Mouse (Mus musculus): ENCODE measurements around the gene Cacna1s. TPM values are rescaled to one million over a fixed set of nuclear protein-coding genes. Genes with fewer than 3 reads are reported as not detected.

Gene Cacna1s
- polyA plus RNA-seq, 1 experiment, result 0.23 TPM

DNA sequence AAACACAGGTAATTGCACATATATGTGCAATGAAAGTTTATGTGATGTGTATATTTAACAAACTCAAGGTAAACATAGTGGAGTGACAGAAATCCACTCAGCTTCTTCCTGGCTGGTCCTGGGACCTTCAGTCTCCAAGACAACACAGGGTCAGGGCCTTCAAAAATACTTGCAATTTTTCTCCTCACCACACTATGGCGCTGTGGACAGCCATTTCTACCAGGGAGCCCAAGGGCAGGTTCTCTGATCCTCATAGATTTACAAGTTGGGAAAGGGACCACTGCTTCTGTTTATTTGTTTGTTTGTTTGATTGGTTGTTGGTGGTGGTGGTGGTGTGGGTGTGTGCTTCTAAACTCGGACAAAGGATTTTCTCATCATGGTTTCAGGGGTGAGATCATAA, 5.1 kb upstream of the Cacna1s start:
- no peaks in the 10 kb centered on the region for H3K79me3 ChIP-seq (ENCODE audit: low read depth)
- H3K36me3 ChIP-seq (ENCODE audit: control insufficient read depth, insufficient read depth), result no peaks in the 10 kb centered on the region
- H3K27me3 ChIP-seq (ENCODE audit: control insufficient read depth, insufficient read depth, insufficient read length), result no peaks in the 10 kb centered on the region
- peak; percentile 31 for TF ChIP-seq CTCF (IDR thresholded peaks at IDR 0.05; ENCODE audit: control insufficient read depth, insufficient read depth, insufficient read length)
- TF ChIP-seq USF1 (IDR thresholded peaks at IDR 0.05; ENCODE audit: low read depth), result no peak
- no peak overlapping the region for H3ac ChIP-seq (ENCODE audit: control insufficient read depth, insufficient read length, low read depth)
- H3K4me3 ChIP-seq (ENCODE audit: insufficient read depth, poor library complexity, severe bottlenecking), result no peak overlapping the region
- no peaks in the 10 kb centered on the region for H3K79me2 ChIP-seq (ENCODE audit: control insufficient read depth, insufficient read depth)

DNA sequence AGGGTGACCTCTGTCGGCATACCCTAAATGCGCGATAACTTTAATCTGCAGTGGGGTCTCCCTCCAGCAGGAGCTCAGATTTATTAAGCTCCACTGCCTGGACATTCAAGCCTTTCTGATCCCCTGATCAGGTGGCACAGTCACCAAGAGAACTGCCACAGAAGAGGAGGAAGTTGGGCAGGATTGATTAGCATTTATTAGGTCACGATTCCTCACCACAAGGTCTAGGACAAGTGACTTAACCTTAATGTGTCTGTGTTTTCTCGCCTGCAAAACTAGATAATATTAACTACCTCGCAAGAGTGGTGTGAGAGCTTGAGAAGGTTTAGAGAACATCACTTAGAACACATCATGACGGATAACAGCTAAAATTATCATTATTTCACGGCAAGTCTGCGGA, 4.7 kb upstream of the Cacna1s start:
- TF ChIP-seq CTCF (IDR thresholded peaks at IDR 0.05; ENCODE audit: control insufficient read depth, insufficient read depth, insufficient read length), result no peak
- TF ChIP-seq FOSL1 (IDR thresholded peaks at IDR 0.05; ENCODE audit: insufficient read depth, low read length, poor library complexity, severe bottlenecking), result no peak
- TF ChIP-seq USF1 (IDR thresholded peaks at IDR 0.05; ENCODE audit: low read depth), result no peak
- no peaks in the 10 kb centered on the region for H3K36me3 ChIP-seq (ENCODE audit: control insufficient read depth, insufficient read depth)
- H3ac ChIP-seq (ENCODE audit: control insufficient read depth, insufficient read length, low read depth), result no peak overlapping the region
- no peaks in the 10 kb centered on the region for H3K79me2 ChIP-seq (ENCODE audit: control insufficient read depth, insufficient read depth)
- H3K79me3 ChIP-seq (ENCODE audit: low read depth), result no peaks in the 10 kb centered on the region
- H3K4me3 ChIP-seq (ENCODE audit: insufficient read depth, poor library complexity, severe bottlenecking), result no peak overlapping the region
- H3K27me3 ChIP-seq (ENCODE audit: control insufficient read depth, insufficient read depth, insufficient read length), result no peaks in the 10 kb centered on the region

DNA sequence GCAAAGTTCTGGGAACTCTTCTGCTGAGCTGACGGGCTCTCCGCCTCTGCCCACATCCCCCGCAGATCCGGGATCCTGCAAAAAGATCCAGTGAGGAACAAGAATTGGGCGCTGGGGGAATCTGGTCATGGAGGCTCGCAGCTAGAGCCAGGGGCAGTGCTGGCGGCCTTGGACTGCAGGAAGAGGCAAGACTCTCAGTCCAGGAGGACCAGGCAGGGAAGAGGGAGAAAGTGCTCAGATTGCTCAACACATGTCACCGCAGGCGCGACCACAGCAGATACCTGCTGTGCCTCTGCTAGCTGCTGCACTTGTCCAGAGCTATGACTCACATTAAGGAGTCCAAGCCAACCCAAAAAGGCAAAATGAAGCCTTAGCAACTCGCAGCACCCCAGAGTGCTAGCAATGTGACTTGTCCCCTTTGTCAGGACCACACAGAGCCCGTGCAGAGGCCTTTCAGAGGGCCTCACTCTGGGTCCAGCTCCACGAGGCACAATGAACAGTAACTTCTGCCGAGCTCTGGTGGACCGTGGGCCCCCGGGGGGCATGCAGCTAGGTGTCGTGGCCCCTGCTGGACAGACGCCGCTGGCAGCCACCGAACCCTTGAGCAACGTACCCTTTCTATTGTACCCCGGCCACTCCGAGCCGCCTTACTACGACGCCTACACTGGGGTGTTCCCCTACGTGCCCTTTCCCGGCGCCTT, 2.1 kb upstream of the Cacna1s start, which contains the start of gene Ascl5:
Ascl5 (plus strand) TSS at position 493 of the 701 bp plus-strand sequence.
- Histone ChIP-seq H3K79me2 (ENCODE audit: control insufficient read depth, insufficient read depth) (no peaks in the 10 kb centered on the region), H3K79me3 (ENCODE audit: low read depth) (no peaks in the 10 kb centered on the region), H3K27me3 (ENCODE audit: control insufficient read depth, insufficient read depth, insufficient read length) (no peaks in the 10 kb centered on the region), H3K36me3 (ENCODE audit: control insufficient read depth, insufficient read depth) (no peaks in the 10 kb centered on the region), H3K4me3 (ENCODE audit: insufficient read depth, poor library complexity, severe bottlenecking) (no peak within 1 kb of the TSS), H3ac (ENCODE audit: control insufficient read depth, insufficient read length, low read depth) (no peak within 1 kb of the TSS)
- TF ChIP-seq CEBPB (IDR thresholded peaks at IDR 0.05; ENCODE audit: low read depth) (peak; percentile 90), FOSL1 (IDR thresholded peaks at IDR 0.05; ENCODE audit: insufficient read depth, low read length, poor library complexity, severe bottlenecking) (no peak), CTCF (IDR thresholded peaks at IDR 0.05; ENCODE audit: control insufficient read depth, insufficient read depth, insufficient read length) (no peak), USF1 (IDR thresholded peaks at IDR 0.05; ENCODE audit: low read depth) (no peak), MYOG (IDR thresholded peaks at IDR 0.05; ENCODE audit: control insufficient read depth, extremely low read depth, insufficient read length) (no peak), MAX (IDR thresholded peaks at IDR 0.05) (peak; percentile 16), MYOD1 (IDR thresholded peaks at IDR 0.05; ENCODE audit: control insufficient read depth, insufficient read length, low read depth) (peak; percentile 60)

GRCm38 (mm10) chr1:136051013-136051315, 1.6 kb upstream of the Cacna1s start:
- no peak for TF ChIP-seq MAX (IDR thresholded peaks at IDR 0.05)
- no peak for TF ChIP-seq CTCF (IDR thresholded peaks at IDR 0.05; ENCODE audit: control insufficient read depth, insufficient read depth, insufficient read length)
- TF ChIP-seq USF1 (IDR thresholded peaks at IDR 0.05; ENCODE audit: low read depth), result no peak
- TF ChIP-seq FOSL1 (IDR thresholded peaks at IDR 0.05; ENCODE audit: insufficient read depth, low read length, poor library complexity, severe bottlenecking), result no peak
- TF ChIP-seq MYOD1 (IDR thresholded peaks at IDR 0.05; ENCODE audit: control insufficient read depth, insufficient read length, low read depth), result no peak
- no peak for TF ChIP-seq CEBPB (IDR thresholded peaks at IDR 0.05; ENCODE audit: low read depth)
- no peak for TF ChIP-seq MYOG (IDR thresholded peaks at IDR 0.05; ENCODE audit: control insufficient read depth, extremely low read depth, insufficient read length)
- Histone ChIP-seq H3K4me3 (ENCODE audit: insufficient read depth, poor library complexity, severe bottlenecking) (no peak overlapping the region), H3K27me3 (ENCODE audit: control insufficient read depth, insufficient read depth, insufficient read length) (no peaks in the 10 kb centered on the region), H3K36me3 (ENCODE audit: control insufficient read depth, insufficient read depth) (no peaks in the 10 kb centered on the region), H3K79me2 (ENCODE audit: control insufficient read depth, insufficient read depth) (no peaks in the 10 kb centered on the region), H3ac (ENCODE audit: control insufficient read depth, insufficient read length, low read depth) (no peak overlapping the region), H3K79me3 (ENCODE audit: low read depth) (no peaks in the 10 kb centered on the region)

DNA sequence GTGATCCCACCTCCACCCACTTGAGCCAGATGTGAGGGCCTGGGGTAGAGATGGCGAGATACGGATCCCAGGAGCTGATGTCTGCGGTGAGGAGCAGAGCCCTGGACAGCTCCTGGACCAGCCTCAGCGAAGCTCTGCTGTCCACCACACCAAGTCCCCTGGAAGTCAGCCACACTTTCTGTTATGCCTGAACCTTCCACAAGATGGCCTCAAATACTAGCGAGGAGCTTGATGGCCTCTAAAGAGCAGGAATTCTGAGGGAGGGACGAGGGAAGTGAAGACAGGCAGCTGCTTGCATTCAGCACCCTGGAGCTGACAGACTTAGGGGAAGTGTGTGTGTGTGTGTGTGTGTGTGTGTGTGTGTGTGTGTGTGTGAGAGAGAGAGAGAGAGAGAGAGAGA, 1.1 kb upstream of the Cacna1s start:
- H3K4me3 ChIP-seq (ENCODE audit: insufficient read depth, poor library complexity, severe bottlenecking), result no peak overlapping the region
- no peaks in the 10 kb centered on the region for H3K79me3 ChIP-seq (ENCODE audit: low read depth)
- no peak overlapping the region for H3ac ChIP-seq (ENCODE audit: control insufficient read depth, insufficient read length, low read depth)
- H3K79me2 ChIP-seq (ENCODE audit: control insufficient read depth, insufficient read depth), result no peaks in the 10 kb centered on the region
- no peak for TF ChIP-seq CEBPB (IDR thresholded peaks at IDR 0.05; ENCODE audit: low read depth)
- TF ChIP-seq MAX (IDR thresholded peaks at IDR 0.05), result no peak
- TF ChIP-seq FOSL1 (IDR thresholded peaks at IDR 0.05; ENCODE audit: insufficient read depth, low read length, poor library complexity, severe bottlenecking), result no peak
- no peak for TF ChIP-seq MYOD1 (IDR thresholded peaks at IDR 0.05; ENCODE audit: control insufficient read depth, insufficient read length, low read depth)
- TF ChIP-seq USF1 (IDR thresholded peaks at IDR 0.05; ENCODE audit: low read depth), result no peak
- TF ChIP-seq MYOG (IDR thresholded peaks at IDR 0.05; ENCODE audit: control insufficient read depth, extremely low read depth, insufficient read length), result no peak
- TF ChIP-seq CTCF (IDR thresholded peaks at IDR 0.05; ENCODE audit: control insufficient read depth, insufficient read depth, insufficient read length), result peak; percentile 36
- no peaks in the 10 kb centered on the region for H3K36me3 ChIP-seq (ENCODE audit: control insufficient read depth, insufficient read depth)
- no peaks in the 10 kb centered on the region for H3K27me3 ChIP-seq (ENCODE audit: control insufficient read depth, insufficient read depth, insufficient read length)

- no peak overlapping the region for H3ac ChIP-seq (ENCODE audit: control insufficient read depth, insufficient read length, low read depth)
- no peaks in the 10 kb centered on the region for H3K79me3 ChIP-seq (ENCODE audit: low read depth)
- H3K36me3 ChIP-seq (ENCODE audit: control insufficient read depth, insufficient read depth), result no peaks in the 10 kb centered on the region
- no peak overlapping the region for H3K4me3 ChIP-seq (ENCODE audit: insufficient read depth, poor library complexity, severe bottlenecking)
- TF ChIP-seq FOSL1 (IDR thresholded peaks at IDR 0.05; ENCODE audit: insufficient read depth, low read length, poor library complexity, severe bottlenecking), result no peak
- no peak for TF ChIP-seq CTCF (IDR thresholded peaks at IDR 0.05; ENCODE audit: control insufficient read depth, insufficient read depth, insufficient read length)
- no peak for TF ChIP-seq USF1 (IDR thresholded peaks at IDR 0.05; ENCODE audit: low read depth)
- TF ChIP-seq MYOG (IDR thresholded peaks at IDR 0.05; ENCODE audit: control insufficient read depth, extremely low read depth, insufficient read length), result no peak
- no peak for TF ChIP-seq MYOD1 (IDR thresholded peaks at IDR 0.05; ENCODE audit: control insufficient read depth, insufficient read length, low read depth)
- no peak for TF ChIP-seq CEBPB (IDR thresholded peaks at IDR 0.05; ENCODE audit: low read depth)
- TF ChIP-seq MAX (IDR thresholded peaks at IDR 0.05), result no peak
- no peaks in the 10 kb centered on the region for H3K27me3 ChIP-seq (ENCODE audit: control insufficient read depth, insufficient read depth, insufficient read length)
- no peaks in the 10 kb centered on the region for H3K79me2 ChIP-seq (ENCODE audit: control insufficient read depth, insufficient read depth)
Measured at GRCm38 (mm10) chr1:136055771-136056170, 3.2 kb downstream of the Cacna1s start.
